Mouse (Mus musculus) heart, embryonic 16.5 days (tissue): ENCODE results near the gene Cenpm. TPM values are rescaled to one million over a fixed set of nuclear protein-coding genes. Genes with fewer than 3 reads are reported as not detected.

Experiments used
- ATAC-seq: fragments of 200-750 bp; cut with Nextera tagmentation; replicated peaks from 2 replicates; pipeline ENCODE4 v1.8.0; 2017; ENCODE audit warnings: moderate number of reproducible peaks; ENCODE audit not compliant: insufficient read depth, low FRiP score; ENCODE audit errors: extremely low read depth
- H3K27ac ChIP-seq: fragments of 300-500 bp; sonication (generic); 2 replicates; pipeline ENCODE4 v1.5.1; 2014; ENCODE audit warnings: mild to moderate bottlenecking, low read length, control low read depth, moderate library complexity
- H3K27me3 ChIP-seq: fragments of 300-500 bp; sonication (generic); 2 replicates; pipeline ENCODE4 v1.6.1; 2014; ENCODE audit warnings: low read length, mixed read lengths; ENCODE audit not compliant: control insufficient read depth, insufficient read depth
- H3K36me3 ChIP-seq: fragments of 300-500 bp; sonication (generic); 2 replicates; pipeline ENCODE4 v1.6.1; 2014; ENCODE audit not compliant: control insufficient read depth, insufficient read depth
- H3K4me1 ChIP-seq: fragments of 300-500 bp; sonication (generic); 2 replicates; pipeline ENCODE4 v1.6.1; 2014; ENCODE audit warnings: low read length, mixed read lengths; ENCODE audit not compliant: control insufficient read depth, insufficient read depth
- H3K4me2 ChIP-seq: fragments of 300-500 bp; sonication (generic); 2 replicates; pipeline ENCODE4 v1.6.1; 2014; ENCODE audit warnings: low read depth, mild to moderate bottlenecking, control low read depth, low read length
- H3K4me3 ChIP-seq: fragments of 300-500 bp; sonication (generic); 2 replicates; pipeline ENCODE4 v1.5.1; 2014; ENCODE audit warnings: mild to moderate bottlenecking, control low read depth, low read length
- H3K9ac ChIP-seq: fragments of 300-500 bp; sonication (generic); 2 replicates; pipeline ENCODE4 v1.6.1; 2014; ENCODE audit warnings: low read length, control low read depth
- H3K9me3 ChIP-seq: fragments of 300-500 bp; sonication (generic); replicated peaks from 2 replicates; pipeline ENCODE4 v1.6.1; 2016; ENCODE audit warnings: low read length; ENCODE audit not compliant: control insufficient read depth
- WGBS: fragments of 180-500 bp; shearing (Covaris S2); extraction: QIAGEN DNeasy Blood & Tissue Kit; methylation state at CpG from one replicate; pipeline ENCODE4 v1.1.7; 2014; 5-methylcytosine and 5-hydroxymethylcytosine counted together
- polyA plus RNA-seq: library from polyadenylated mRNA; unstranded; fragments of >200 nt; fragmentation: Nextera tagmentation; extraction: Ambion mirVana; gene quantifications from 2 replicates; pipeline ENCODE4 v1.2.1, GENCODE M21; 2015

The Cenpm gene
- polyA plus RNA-seq, 1 experiment from 2014 or later: 50.8 TPM

DNA sequence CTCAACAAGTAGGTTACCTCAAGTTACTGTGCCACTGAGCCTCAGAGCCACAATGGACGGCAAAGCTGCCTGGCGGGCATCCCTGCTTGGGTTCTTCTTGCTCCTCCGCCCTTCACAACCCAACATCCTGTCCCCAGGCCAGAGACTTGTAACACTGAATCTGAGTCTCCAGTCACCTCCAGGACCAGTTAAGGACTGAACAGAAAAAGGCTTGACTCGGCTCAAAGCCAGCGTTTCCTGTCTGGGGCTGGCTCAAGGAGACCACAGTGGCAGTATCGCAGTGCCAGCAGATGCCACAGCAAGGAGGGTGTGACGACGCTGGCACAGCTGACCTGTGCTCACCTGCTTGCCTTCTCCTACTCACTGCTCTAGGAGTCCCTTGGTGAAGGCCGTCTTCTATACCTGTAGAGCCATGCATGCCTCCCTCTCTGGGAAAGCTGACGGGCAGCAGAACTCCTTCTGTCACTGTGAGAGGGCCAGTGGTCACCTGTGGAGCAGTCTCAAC, 47.2 kb downstream of the Cenpm start:
- Histone ChIP-seq H3K9ac (no peak overlapping the region), H3K9me3 (no peaks in the 10 kb centered on the region), H3K36me3 (peaks cover 56% of the 10 kb centered on the region), H3K4me2 (no peak overlapping the region), H3K27me3 (no peaks in the 10 kb centered on the region), H3K27ac (no peak overlapping the region), H3K4me3 (no peak overlapping the region), H3K4me1 (no peaks in the 10 kb centered on the region)
- WGBS: 89% methylated on average over 10 of the region's 10 CpGs
- no peak for ATAC-seq

DNA sequence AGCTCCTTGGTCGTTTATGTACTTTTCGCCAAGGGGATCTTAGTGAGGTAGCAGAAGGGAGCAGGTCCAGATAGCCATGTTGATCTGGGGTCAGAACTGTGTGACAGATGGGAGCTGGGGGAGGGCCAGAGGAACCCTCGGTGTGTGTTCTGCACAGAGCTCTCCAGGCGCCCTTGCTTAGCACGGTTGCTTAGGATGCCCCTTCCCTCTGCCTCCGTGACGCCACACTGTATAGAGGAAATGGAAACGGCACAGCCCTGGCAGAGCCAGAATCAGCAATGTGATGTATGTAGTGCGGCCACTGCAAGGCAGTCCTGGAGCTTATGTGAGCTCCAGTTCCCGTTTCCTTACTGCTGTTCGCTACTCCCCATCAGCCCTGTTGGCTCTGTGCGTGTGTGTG, 48.2 kb downstream of the Cenpm start:
- Histone ChIP-seq H3K4me1 (no peaks in the 10 kb centered on the region), H3K9me3 (no peaks in the 10 kb centered on the region), H3K36me3 (peaks cover 57% of the 10 kb centered on the region), H3K27ac (no peak overlapping the region), H3K4me2 (no peak overlapping the region), H3K4me3 (no peak overlapping the region), H3K9ac (no peak overlapping the region), H3K27me3 (no peaks in the 10 kb centered on the region)
- WGBS: 88% methylated on average over 12 of the region's 12 CpGs
- ATAC-seq: no peak

DNA sequence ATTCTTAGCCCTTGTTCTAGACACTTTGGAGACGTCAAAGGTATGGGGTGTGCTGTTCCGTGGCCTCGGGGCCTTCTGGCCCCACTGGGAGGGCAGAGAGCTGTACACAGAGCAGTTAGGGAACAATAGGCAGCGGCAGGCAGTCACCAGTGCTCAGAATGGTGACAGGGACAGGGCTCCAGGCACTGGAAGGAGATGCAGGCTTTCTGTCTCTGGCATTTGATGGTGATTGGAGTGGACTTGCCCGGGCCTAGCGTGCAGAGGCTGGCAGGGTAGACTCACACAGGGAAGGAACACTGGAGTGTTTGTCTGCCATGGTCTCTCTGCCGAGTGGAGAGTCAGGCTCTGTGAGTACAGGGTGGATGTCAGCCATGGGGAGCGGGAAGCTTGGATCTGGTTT, 51.9 kb downstream of the Cenpm start:
- H3K36me3 ChIP-seq: peaks cover 45% of the 10 kb centered on the region
- H3K9me3 ChIP-seq: no peaks in the 10 kb centered on the region
- H3K4me3 ChIP-seq: no peak overlapping the region
- H3K4me1 ChIP-seq: no peaks in the 10 kb centered on the region
- ATAC-seq: no peak
- no peak overlapping the region for H3K27ac ChIP-seq
- H3K4me2 ChIP-seq: no peak overlapping the region
- WGBS: 69% methylated on average over 8 of the region's 8 CpGs
- H3K27me3 ChIP-seq: no peaks in the 10 kb centered on the region
- H3K9ac ChIP-seq: no peak overlapping the region

DNA sequence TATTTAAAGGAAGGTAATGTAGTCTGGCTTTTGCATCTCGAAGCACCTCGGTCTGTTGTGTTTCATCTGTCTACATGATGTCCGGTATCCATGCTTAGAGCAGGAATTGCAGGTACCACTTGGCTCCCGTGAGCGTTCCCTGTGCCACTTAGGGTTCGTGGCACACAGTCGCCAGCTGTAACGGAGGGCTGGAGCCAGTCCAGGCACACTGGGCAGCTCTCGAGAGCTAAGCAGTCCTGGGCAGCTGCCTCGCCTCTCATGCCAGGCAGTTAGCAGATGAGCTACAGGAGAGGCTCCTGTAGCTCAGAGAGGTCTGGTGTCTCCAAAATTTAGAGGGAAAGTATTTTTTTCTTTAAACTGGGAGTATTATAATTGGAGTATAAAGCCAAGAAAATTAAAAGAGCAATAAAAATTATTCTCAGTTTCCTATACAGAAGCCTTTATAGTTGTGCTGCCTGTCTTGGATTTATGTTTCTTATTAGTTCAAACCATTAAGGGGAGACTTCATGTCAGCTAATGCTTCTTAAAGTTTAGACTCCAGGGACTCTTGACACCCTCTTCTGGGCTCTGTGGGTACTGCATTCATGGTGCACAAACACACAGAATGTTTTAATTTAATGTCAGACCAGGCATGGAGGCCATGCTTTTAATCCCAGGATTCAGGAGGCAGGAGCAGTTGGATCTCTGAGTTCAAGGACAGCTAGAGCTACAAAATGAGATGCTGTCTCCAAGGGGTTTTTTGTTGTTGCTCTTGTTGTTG, 55.9 kb downstream of the Cenpm start:
- ATAC-seq: no peak
- no peak overlapping the region for H3K4me3 ChIP-seq
- H3K27ac ChIP-seq: no peak overlapping the region
- H3K36me3 ChIP-seq: peaks cover 32% of the 10 kb centered on the region
- H3K27me3 ChIP-seq: no peaks in the 10 kb centered on the region
- WGBS: 86% methylated on average over 10 of the region's 10 CpGs
- peaks cover 30% of the 10 kb centered on the region for H3K4me1 ChIP-seq
- H3K4me2 ChIP-seq: no peak overlapping the region
- no peak overlapping the region for H3K9ac ChIP-seq
- 0 out of 2 replicates have a peak, but pooled peaks cover 3% of the 10 kb centered on the region for H3K9me3 ChIP-seq

DNA sequence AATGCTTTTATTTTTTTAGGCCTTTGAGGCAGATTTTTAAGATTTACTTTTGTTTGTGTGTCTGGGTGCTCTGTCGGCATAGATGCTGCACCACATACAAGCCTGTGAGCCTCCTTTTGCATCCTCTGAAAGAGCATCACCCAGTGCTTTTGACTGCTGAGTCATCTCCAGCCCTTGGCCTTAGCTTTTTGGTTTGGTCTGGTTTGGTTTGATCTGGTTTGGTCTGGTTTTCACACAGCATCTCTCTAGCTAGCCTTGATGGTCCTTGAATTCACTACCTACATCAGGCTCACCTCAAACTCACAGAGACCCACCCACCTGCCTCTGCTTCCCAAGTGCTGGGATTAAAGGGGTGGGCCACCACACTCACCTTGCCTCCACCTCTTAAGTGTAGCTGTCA, 56.6 kb downstream of the Cenpm start:
- H3K4me3 ChIP-seq: no peak overlapping the region
- no peak overlapping the region for H3K4me2 ChIP-seq
- H3K36me3 ChIP-seq: peaks cover 32% of the 10 kb centered on the region
- peaks cover 30% of the 10 kb centered on the region for H3K4me1 ChIP-seq
- no peaks in the 10 kb centered on the region for H3K27me3 ChIP-seq
- ATAC-seq: no peak
- H3K27ac ChIP-seq: no peak overlapping the region
- no peak overlapping the region for H3K9ac ChIP-seq
- 89% methylated on average over 1 of the region's 1 CpGs for WGBS
- 0 out of 2 replicates have a peak, but pooled peaks cover 3% of the 10 kb centered on the region for H3K9me3 ChIP-seq

DNA sequence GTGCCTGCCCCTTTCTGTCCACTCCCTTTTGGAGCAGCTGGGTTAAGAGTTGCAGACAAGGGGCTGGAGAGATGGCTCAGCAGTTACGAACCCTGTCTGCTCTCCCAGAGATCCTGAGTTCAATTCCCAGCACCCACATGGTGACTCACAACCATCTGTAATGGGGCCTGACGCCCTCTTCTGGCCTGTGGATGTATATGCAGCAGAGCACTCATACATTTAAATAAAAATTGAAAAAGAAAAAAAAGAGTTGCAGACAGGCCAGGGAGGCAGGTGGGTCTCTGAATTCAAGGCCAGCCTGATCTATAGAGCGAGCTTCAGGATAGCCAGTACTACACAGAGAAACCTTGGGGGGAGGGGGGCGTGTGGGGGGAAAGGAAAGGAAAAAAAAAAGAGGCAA, 57.1 kb downstream of the Cenpm start:
- Histone ChIP-seq H3K36me3 (peaks cover 32% of the 10 kb centered on the region), H3K4me2 (no peak overlapping the region)
- 86% methylated on average over 4 of the region's 4 CpGs for WGBS

DNA sequence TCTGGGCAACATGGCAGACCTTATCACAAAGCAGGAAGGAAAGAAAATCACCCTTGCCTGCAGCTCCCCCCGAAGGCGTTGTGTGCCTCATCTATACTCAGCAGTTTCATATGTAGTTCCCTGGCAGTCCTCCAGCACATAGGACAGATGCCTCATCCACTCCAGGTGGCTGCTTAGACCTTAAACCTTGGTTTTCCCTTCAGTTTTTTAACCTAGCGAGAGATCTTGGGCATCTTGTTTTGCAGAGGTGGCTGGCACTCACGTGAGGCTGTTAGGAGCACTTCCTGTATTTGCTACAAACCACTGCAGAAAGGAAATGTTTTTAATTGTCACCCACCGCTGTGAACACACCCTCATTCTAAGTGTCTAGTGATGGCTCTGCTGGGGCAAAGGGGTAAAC, 57.6 kb downstream of the Cenpm start:
- no peaks in the 10 kb centered on the region for H3K27me3 ChIP-seq
- 55% methylated on average over 5 of the region's 5 CpGs for WGBS
- H3K9me3 ChIP-seq: peaks cover 9% of the 10 kb centered on the region
- peaks cover 30% of the 10 kb centered on the region for H3K4me1 ChIP-seq
- peak overlapping the region; percentile 78 for H3K27ac ChIP-seq
- H3K36me3 ChIP-seq: peaks cover 33% of the 10 kb centered on the region
- H3K4me3 ChIP-seq: no peak overlapping the region
- H3K9ac ChIP-seq: no peak overlapping the region
- peak overlapping the region; percentile 11; the same call in 1 of the 2 replicates for H3K4me2 ChIP-seq
- no peak for ATAC-seq

More for the DNA sequence above, 57.1 kb downstream of the Cenpm start:
- ATAC-seq: no peak
- Histone ChIP-seq H3K4me3 (no peak overlapping the region), H3K27me3 (no peaks in the 10 kb centered on the region), H3K4me1 (peaks cover 30% of the 10 kb centered on the region), H3K9me3 (peaks cover 5% of the 10 kb centered on the region), H3K27ac (no peak overlapping the region; the same call in 1 of the 2 replicates), H3K9ac (no peak overlapping the region)

DNA sequence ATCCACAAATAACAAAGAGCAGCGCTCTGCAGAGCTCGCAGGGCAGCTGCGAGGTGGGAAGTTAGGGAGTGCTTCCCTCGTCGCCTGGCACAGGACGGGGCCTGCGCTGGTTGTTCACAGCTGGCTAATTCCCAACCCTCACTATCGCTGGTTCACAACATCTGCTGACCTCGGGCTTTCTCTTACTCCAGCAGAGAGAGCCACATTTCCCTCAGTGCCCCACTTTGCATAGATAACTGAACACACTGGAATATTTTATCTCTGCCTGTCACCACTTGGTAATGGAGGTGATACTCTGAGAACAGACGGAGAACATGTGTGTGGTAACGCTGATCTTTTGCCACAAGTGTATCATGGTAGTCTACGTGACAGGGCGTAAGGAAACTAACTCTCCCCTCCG, 58.4 kb downstream of the Cenpm start:
- WGBS: 28% methylated on average over 14 of the region's 14 CpGs
- Histone ChIP-seq H3K9ac (no peak overlapping the region), H3K4me1 (peaks cover 34% of the 10 kb centered on the region), H3K4me3 (no peak overlapping the region), H3K4me2 (peak overlapping the region; percentile 22; the same call in 1 of the 2 replicates), H3K9me3 (peaks cover 9% of the 10 kb centered on the region), H3K36me3 (peaks cover 39% of the 10 kb centered on the region), H3K27ac (peak overlapping the region; percentile 78), H3K27me3 (no peaks in the 10 kb centered on the region)
- peak; percentile 78 for ATAC-seq

DNA sequence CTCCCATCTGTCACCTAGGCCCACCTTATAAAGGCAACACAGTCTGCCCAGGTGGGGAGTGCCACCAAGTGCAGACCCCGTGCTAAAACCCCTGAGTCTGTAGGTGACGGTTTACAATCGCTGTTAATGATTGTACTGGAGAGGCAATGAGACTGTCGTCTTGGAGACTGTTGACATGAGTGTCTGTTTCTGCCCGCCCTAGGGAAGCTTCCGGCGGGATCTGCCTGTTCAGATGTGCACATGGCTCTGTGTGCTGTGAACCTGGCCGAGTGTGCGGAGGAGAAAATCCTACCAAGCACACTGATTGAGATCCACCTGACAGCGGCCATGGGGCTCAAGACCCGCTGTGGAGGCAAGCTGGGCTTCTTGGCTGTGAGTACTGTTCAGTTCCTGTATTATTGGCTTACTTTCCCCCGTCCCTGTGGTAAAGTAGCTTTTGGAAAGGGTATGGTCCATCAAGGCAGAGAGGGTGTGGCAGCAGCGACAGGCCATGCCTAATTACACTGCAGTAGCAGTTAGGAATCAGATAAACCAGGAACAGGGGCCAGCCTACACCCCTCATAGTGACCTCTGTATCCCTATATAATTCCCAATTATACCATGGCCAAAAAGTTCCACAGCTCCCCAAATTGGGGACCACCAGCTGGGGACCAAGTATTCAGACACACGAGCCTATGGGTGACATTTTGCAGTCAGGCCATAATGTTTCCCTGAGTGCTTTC, 59.3 kb downstream of the Cenpm start:
- no peak for ATAC-seq
- peaks cover 9% of the 10 kb centered on the region for H3K9me3 ChIP-seq
- H3K36me3 ChIP-seq: peaks cover 42% of the 10 kb centered on the region
- H3K27ac ChIP-seq: peak overlapping the region; percentile 78; the same call in 1 of the 2 replicates
- H3K4me1 ChIP-seq: peaks cover 43% of the 10 kb centered on the region
- H3K27me3 ChIP-seq: no peaks in the 10 kb centered on the region
- H3K4me3 ChIP-seq: no peak overlapping the region
- H3K9ac ChIP-seq: no peak overlapping the region
- peak overlapping the region; percentile 22; the same call in 1 of the 2 replicates for H3K4me2 ChIP-seq
- 83% methylated on average over 14 of the region's 14 CpGs for WGBS
